Mouse (Mus musculus) brain, embryonic 14.5 days (tissue): Measurements from ENCODE around the gene Fam229a.

Experiments used
- CTCF ChIP-seq: fragments of 200-500 bp; IDR thresholded peaks from 2 replicates; pipeline ENCODE4 v1.5.1; 2012; ENCODE audit warnings: inconsistent platforms, mild to moderate bottlenecking, moderate library complexity, borderline replicate concordance; ENCODE audit not compliant: insufficient read depth, insufficient read length; ENCODE audit errors: extremely low read depth
- POLR2A ChIP-seq: fragments of 200-500 bp; IDR thresholded peaks from 2 replicates; pipeline ENCODE4 v1.6.1; 2012; ENCODE audit warnings: mild to moderate bottlenecking, inconsistent platforms, borderline replicate concordance; ENCODE audit not compliant: poor library complexity, insufficient read depth, insufficient read length, severe bottlenecking; ENCODE audit errors: extremely low read depth

DNA sequence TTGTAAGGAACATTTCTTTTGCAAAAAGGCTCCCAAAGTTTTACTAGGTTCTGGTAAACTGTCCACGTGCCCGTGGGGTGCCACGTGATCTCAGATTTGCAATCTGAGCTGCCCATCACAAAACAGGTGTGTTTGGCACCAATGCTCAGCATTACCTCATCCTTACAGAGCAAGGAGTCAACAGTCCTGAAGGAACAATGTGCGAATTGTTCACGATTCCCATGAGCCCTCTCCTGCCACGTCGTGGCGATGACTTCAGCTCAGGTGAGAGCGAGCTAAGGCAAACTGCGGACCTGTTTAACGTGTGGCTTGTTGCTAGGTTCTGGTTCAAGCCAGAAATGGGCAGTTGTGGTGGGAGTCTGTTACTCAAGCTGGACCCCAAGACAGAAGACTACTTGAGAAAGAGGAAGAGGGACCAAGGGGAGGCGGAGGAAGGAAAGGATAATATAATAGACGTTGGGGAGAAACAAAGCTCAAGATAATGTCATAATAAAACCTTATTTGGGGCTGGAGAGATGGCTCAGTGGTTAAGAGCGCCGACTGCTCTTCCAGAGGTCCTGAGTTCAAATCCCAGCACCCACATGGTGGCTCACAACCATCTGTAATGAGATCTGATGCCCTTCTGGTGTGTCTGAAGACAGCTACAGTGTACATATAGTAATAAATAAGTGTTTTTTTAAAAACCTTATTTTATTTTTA lies 39.4 kb upstream of the Fam229a start:
- TF ChIP-seq POLR2A = no peak
- no peak for TF ChIP-seq CTCF
